Mouse (Mus musculus): Measurements from ENCODE around the gene Fhit.

- TF ChIP-seq CTCF (IDR thresholded peaks at IDR 0.05; ENCODE audit: borderline replicate concordance, extremely low read depth, insufficient read depth, insufficient read length) (peak; percentile 38; the same call in 1 of the 2 replicates), POLR2A (IDR thresholded peaks at IDR 0.05; ENCODE audit: borderline replicate concordance, extremely low read depth, insufficient read depth, insufficient read length, poor library complexity, severe bottlenecking) (no peak)
These were observed 1439.8 kb downstream of the Fhit start for GRCm38 (mm10) chr14:9721917-9722472.
